Mouse (Mus musculus): ENCODE data around the gene Rbms1.

DNA sequence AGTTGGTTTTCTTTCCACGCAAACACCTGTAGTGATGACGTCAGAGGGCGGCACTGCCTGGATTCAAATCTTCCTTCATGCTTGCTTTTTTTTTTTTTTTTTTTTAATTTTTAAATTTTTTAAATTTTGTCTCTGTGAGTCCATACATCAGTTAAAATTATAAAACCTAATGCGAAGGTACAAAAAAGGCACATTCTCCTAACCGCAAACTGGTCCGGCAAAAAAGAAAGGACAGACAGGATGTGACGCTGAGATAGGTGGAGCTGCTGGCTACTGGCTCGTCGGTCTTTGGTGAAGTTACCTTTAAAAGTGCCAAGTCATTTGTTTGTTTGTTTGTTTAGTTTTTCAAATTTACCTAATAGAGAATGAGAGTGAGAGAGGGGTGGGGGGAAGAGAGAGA, 211.7 kb downstream of the Rbms1 start:
- no peak for TF ChIP-seq MAFK (IDR thresholded peaks at IDR 0.05; ENCODE audit: borderline replicate concordance, low read depth, low read length)
- TF ChIP-seq JUND (IDR thresholded peaks at IDR 0.05; ENCODE audit: low read depth, low read length): no peak
- no peak for TF ChIP-seq GABPA (IDR thresholded peaks at IDR 0.05; ENCODE audit: low read depth, low read length)
- no peak for TF ChIP-seq SIN3A (IDR thresholded peaks at IDR 0.05; ENCODE audit: low read length)
- no peak for TF ChIP-seq SMC3 (IDR thresholded peaks at IDR 0.05; ENCODE audit: low read depth, low read length)
- no peak for TF ChIP-seq TBP (IDR thresholded peaks at IDR 0.05; ENCODE audit: low read depth, low read length)
- no peak for TF ChIP-seq POLR2A (IDR thresholded peaks at IDR 0.05; ENCODE audit: control insufficient read depth in 1 of 2, insufficient read depth in 1 of 2, low read depth in 1 of 2, low read length in 2 of 2, poor library complexity in 1 of 2)
- no peak for TF ChIP-seq TCF12 (IDR thresholded peaks at IDR 0.05; ENCODE audit: low read depth, low read length)
- no peak for TF ChIP-seq ETS1 (IDR thresholded peaks at IDR 0.05; ENCODE audit: low read depth, low read length)
- TF ChIP-seq CTCF (IDR thresholded peaks at IDR 0.05 in 2 of 3, conservative IDR thresholded peaks at IDR 0.05 in 1 of 3; ENCODE audit: control insufficient read depth in 1 of 3, insufficient read depth in 1 of 3, low read depth in 2 of 3, low read length in 3 of 3, poor library complexity in 1 of 3, severe bottlenecking in 1 of 3): no peak
- no peak for TF ChIP-seq ELF1 (IDR thresholded peaks at IDR 0.05; ENCODE audit: low read depth, low read length)
